24 mouse cellular contexts compared by ENCODE assay signal in genomic region chr4:136452792-136453191, GRCm38 (mm10). TPM values are rescaled to one million over a fixed set of nuclear protein-coding genes. Genes with fewer than 3 reads are reported as not detected.
A peak's percentile ranks its signal among the peaks of the same experiment; 100 is the strongest.
DNase-seq lines count a peak whose midpoint lies in the region; ATAC-seq and TF ChIP-seq lines count a peak whose summit lies in the region.
"Had no signal": no experiment of that assay in that cellular context is flagged by ENCODE, and none has a peak within 500 bp of the region (broad histone marks: within the 10 kb centered on the region; RNA-seq: fewer than 3 reads in every experiment).

No protein-coding gene starts in this region.

- peaks cover 3% of the 10 kb centered on the region; the same call in 1 of the 2 replicates for H3K4me1 ChIP-seq in intestine, embryonic 15.5 days (replicated peaks)
- peaks cover 8% of the 10 kb centered on the region for H3K4me1 ChIP-seq in liver, postnatal 0 days (ENCODE audit: insufficient read depth)

- no peak for TF ChIP-seq EP300 in liver, postnatal 0 days (IDR thresholded peaks at IDR 0.05; ENCODE audit: low read depth)

- H3K27me3 ChIP-seq in intestine, embryonic 15.5 days (replicated peaks), result no peaks in the 10 kb centered on the region
- no peaks in the 10 kb centered on the region for H3K27me3 ChIP-seq in liver, postnatal 0 days (ENCODE audit: insufficient read depth, low read length)
- H3K27me3 ChIP-seq: limb, embryonic 13.5 days had no signal

- DNase-seq in kidney, adult 8-10 months, result peak; percentile 23 to 33
- DNase-seq in kidney, postnatal 10 days, result no peak
- peak; percentile 40 to 55 for DNase-seq in kidney, postnatal 25 days
- DNase-seq in liver, postnatal 0 days, result peak; percentile 59
- no peak for DNase-seq in heart, adult 9 months (ENCODE audit: low spot score in 2 of 2)
- DNase-seq in spleen, postnatal 14 days (ENCODE audit: low spot score in 2 of 2), result no peak
- DNase-seq in thymus, adult 18-20 months, result no peak
- DNase-seq: adrenal gland, postnatal 36 days; cerebellum, adult 9-10 months; gastrocnemius, adult 2 months; heart, postnatal 4 days; right cerebral cortex, postnatal 14 days; spleen, adult 18-20 months; thymus, postnatal 36 days had no signal

- no peak overlapping the region for H3K27ac ChIP-seq in intestine, embryonic 15.5 days
- peak overlapping the region; percentile 29; the same call in 1 of the 2 replicates for H3K27ac ChIP-seq in liver, postnatal 0 days (ENCODE audit: low read depth)
- H3K27ac ChIP-seq: gastrocnemius, adult 2 months; heart, embryonic 10.5 days; hindbrain, embryonic 14.5 days; kidney, postnatal 0 days; limb, embryonic 13.5 days; macrophage had no signal

- H3K36me3 ChIP-seq in intestine, embryonic 15.5 days, result no peaks in the 10 kb centered on the region
- H3K36me3 ChIP-seq in liver, postnatal 0 days (replicated peaks; ENCODE audit: insufficient read depth, low read length), result no peaks in the 10 kb centered on the region
- H3K36me3 ChIP-seq: heart, embryonic 10.5 days; limb, embryonic 13.5 days had no signal

- peak; percentile 82 for ATAC-seq in intestine, embryonic 15.5 days
- peak; percentile 88 for ATAC-seq in liver, postnatal 0 days
- ATAC-seq: forebrain, embryonic 14.5 days had no signal

- no peak overlapping the region for H3K4me2 ChIP-seq in intestine, embryonic 15.5 days (replicated peaks)
- H3K4me2 ChIP-seq in liver, postnatal 0 days (ENCODE audit: low read depth, low read length), result no peak overlapping the region
- H3K4me2 ChIP-seq: hindbrain, embryonic 14.5 days; limb, embryonic 13.5 days; midbrain, embryonic 11.5 days had no signal

- no peak overlapping the region for H3K9ac ChIP-seq in intestine, embryonic 15.5 days
- no peak overlapping the region for H3K9ac ChIP-seq in liver, postnatal 0 days (replicated peaks)
- H3K9ac ChIP-seq: hindbrain, embryonic 14.5 days; limb, embryonic 13.5 days had no signal

- H3K4me3 ChIP-seq in intestine, embryonic 15.5 days (replicated peaks), result no peak overlapping the region
- H3K4me3 ChIP-seq in liver, postnatal 0 days (ENCODE audit: low read depth, low read length), result no peak overlapping the region
- H3K4me3 ChIP-seq: gastrocnemius, adult 2 months; heart, embryonic 10.5 days; limb, embryonic 13.5 days had no signal

- H3K9me3 ChIP-seq in intestine, embryonic 15.5 days, result no peaks in the 10 kb centered on the region
- H3K9me3 ChIP-seq in liver, postnatal 0 days (ENCODE audit: low read length), result no peaks in the 10 kb centered on the region
- H3K9me3 ChIP-seq: heart, embryonic 10.5 days; limb, embryonic 13.5 days had no signal

- WGBS in intestine, embryonic 15.5 days, result 39% methylated on average over 5 of the region's 5 CpGs
- 50% methylated on average over 5 of the region's 5 CpGs for WGBS in liver, postnatal 0 days (ENCODE audit: insufficient replicate concordance)

- no peak for TF ChIP-seq CTCF in liver, postnatal 0 days (IDR thresholded peaks at IDR 0.05; ENCODE audit: low read depth)

RNA-seq across cellular contexts. Expression of gene 6030445D17Rik, which starts 9.3 kb away (rescaled TPM):
- polyA plus RNA-seq in intestine, embryonic 15.5 days (2015; fragmentation: Nextera tagmentation; extraction: Ambion mirVana), result 0.43 and 0.50 TPM in 2 replicates
- polyA plus RNA-seq in liver, postnatal 0 days (2015; fragmentation: Nextera tagmentation; extraction: Ambion mirVana), result 0.12 TPM in 1 of 2 replicates, not detected in the other
- polyA plus RNA-seq: forebrain, embryonic 14.5 days; heart, embryonic 16.5 days; macrophage had no signal

RNA-seq across cellular contexts. Expression of gene Luzp1, which starts 16.8 kb away (rescaled TPM):
- 114 and 115 TPM in 2 replicates for polyA plus RNA-seq in intestine, embryonic 15.5 days (2015; fragmentation: Nextera tagmentation; extraction: Ambion mirVana)
- 18.1 and 20.8 TPM in 2 replicates for polyA plus RNA-seq in liver, postnatal 0 days (2015; fragmentation: Nextera tagmentation; extraction: Ambion mirVana)

RNA-seq across cellular contexts. Expression of gene Htr1d, which starts 29.5 kb away (rescaled TPM):
- 0.11 and 0.28 TPM in 2 replicates for polyA plus RNA-seq in intestine, embryonic 15.5 days (2015; fragmentation: Nextera tagmentation; extraction: Ambion mirVana)
- not detected in 2 replicates for polyA plus RNA-seq in liver, postnatal 0 days (2015; fragmentation: Nextera tagmentation; extraction: Ambion mirVana)
- polyA plus RNA-seq: lung, embryonic 16.5 days; macrophage had no signal

Comparison
In these comparisons a context has a peak if more than half of its experiments do, and no peak if none do; other contexts are left out.
1. DNase-seq: peak in kidney, adult 8-10 months (2 of 2), kidney, postnatal 25 days (2 of 2) and liver, postnatal 0 days (single experiment); none in kidney, postnatal 10 days (single experiment), heart, adult 9 months (0 of 2), spleen, postnatal 14 days (0 of 2) and thymus, adult 18-20 months (0 of 2).